Mouse (Mus musculus): Measurements from ENCODE around the gene B3gnt8. TPM values are rescaled to one million over a fixed set of nuclear protein-coding genes. Genes with fewer than 3 reads are reported as not detected.

B3gnt8 gene
- total RNA-seq, 1 experiment from 2014 or later = 2.8 TPM

DNA sequence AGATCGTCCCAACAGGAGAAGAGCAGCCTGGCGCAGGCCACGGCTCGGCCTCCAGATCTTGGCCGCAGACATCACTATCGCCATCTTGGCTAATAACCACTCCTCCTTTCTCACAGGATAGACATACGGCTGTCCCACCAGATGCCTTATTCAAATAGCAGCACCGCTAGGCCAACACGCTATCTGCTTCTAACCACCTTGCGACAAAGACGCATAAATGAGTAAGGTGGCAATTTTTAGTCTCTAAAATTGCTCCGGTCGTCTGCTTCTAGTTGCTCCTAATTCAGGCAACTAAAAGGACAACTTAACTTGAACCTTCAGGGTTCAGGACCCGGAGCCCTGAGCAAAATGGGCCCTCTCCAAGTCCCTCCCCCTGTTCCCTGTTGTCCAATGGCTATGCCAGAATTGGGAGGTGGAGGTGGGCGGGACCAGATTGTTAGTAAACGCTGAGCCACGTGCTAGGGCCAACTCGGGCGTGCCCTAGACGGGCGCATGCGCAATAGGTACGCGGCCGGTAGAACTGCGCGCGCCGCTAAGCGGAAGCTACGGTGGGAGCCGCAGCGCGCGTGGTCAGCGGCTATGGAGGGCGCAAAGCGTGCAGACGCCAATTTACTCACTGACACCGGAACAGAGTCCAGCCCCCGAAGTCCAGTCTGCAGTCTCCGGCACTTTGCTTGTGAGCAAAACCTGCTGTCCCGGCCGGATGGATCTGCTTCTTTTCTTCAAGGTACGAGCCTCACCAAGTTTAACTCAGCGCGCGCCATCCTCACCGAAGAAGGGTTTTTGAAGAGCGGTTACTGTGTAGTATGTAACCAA is 32.4 kb downstream of the B3gnt8 start, which contains the start of the genes Bckdha and Exosc5:
Bckdha (minus strand) TSS at position 325 of the 816 bp plus-strand sequence.
Exosc5 (plus strand) TSS at position 508 of the 816 bp plus-strand sequence.
- DNase-seq = peak; percentile 97

DNA sequence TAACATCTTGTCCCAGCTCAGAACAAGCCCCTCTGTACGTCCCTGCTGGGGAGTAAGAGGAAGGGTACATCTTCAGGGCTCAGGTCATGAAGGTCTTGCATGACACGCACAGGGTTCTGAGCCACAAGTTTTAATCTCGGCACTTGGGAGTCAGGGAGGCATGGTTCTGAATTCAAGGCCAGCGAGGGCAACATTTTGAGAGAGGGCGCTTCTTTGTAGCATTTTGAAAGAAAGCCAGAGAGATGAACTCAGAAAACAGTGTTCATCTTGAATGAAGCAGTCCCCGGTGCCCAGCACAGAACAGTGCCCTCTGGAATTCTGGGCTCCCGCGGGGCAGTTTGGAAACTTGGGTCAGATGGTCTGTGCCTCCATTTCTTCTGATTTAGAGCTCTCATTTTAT is 39.9 kb downstream of the B3gnt8 start:
- DNase-seq = no peak

DNA sequence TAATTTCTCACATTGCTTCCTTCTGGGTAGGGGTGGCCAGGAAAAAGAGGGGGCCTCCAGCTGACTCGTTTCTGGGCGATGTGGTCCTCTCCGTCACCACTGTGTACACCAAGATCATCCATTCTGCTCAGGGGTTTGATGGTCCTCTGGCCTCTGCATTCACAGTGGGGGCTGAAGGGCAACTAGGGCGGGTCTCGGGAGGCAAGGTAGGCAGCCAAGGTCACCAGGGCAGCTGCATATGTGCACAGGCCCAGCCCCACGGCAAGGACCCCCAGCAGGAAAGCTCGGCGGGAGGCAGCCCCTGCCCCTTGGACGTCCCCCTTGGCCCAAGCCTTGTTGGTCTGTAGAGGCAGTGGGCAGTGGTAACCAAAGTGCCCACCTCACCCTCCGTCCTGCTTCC is 42.7 kb downstream of the B3gnt8 start:
- DNase-seq = no peak

DNA sequence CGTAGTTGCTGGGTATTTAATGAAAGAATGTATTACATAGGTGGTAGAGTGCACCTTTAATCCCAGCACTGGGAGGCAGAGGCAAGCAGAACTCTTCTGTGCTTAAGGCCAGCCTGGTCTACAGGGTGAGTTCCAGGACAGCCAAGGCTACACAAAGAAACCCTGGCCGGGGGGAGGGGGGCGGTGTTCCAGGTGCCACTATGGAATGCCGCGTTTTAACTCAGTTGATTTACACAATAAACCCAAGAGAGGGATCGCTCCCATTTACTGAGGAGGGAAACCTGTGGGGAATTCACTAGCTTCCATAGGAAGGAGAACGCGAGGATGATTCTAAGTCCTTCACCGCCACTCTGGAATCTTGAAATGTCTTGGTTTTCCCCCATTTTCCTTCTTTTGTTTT is 43.2 kb downstream of the B3gnt8 start:
- no peak for DNase-seq

DNA sequence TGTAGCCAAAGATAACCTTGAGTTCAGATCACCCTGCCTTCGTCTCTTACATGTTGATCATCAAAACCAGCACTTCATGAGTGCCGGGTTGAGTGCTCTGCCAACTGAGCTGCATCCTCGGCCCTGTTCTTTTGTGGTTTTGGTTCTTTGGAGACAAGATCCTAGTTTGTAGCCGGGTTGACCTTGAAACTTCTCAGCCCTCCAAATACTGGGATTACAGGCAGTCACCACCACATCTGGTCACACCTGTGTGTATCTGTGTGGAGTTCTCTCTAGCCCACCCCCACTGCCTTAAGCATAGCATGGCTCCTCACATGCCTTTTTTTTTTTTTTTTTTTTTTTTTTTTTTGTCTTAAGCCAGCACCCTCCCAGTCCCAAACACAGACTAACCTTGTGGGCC is 43.6 kb downstream of the B3gnt8 start:
- DNase-seq = no peak

DNA sequence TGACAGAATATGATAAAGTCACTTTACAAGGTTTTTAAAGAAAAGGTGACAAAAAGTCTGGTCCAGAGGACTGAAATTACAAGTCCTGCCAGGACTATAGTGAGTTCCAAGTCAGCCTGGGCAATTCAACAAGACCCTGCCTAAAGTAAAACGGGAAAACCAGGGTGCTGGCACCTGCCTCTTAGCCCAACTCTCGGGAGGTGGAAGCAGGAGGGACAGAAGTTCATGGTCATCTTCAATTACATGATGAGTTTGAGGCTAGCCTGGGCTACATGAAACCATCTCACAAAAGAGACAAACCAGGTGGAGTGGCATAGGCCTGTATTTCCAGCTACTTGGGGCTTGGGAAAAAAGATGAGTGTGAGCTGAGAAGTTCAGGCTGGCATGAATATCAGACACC is 45.2 kb downstream of the B3gnt8 start:
- no peak for DNase-seq

DNA sequence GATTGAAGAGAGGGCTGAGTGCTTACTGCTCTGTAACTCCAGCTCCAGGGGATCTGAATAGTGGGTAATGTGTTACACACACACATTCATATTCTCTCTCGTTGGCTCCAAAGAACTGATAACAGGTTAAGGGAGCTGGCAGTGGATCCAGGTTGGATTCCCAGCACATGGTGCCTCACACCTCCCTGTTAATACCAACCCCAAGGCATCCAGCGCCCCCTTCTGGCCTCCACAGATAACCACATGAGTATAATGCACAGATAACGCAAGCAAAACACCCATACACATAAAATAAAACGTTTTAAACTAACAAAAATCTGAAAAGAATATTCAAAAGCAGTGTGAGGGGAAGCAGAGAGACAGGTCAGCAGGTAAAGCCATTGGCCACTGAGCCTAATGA is 46.0 kb downstream of the B3gnt8 start:
- DNase-seq = no peak

DNA sequence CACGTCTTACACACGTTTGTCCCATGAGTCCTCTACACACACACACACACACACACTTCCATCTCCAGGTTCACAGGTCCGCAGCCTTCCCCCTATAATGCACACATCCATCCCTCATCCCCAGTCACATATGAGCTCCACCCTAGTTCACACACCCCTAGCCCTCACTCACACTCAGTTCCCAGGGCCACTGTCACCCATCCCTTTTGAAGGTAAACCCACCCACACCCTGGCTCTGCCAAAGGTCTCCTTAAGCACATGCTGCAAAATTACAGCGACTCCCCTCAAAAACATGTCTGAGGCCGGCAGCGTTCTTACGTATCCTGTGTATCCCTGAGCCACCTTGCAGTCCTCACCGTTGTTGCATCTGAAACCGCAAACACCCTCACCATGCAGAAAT is 47.8 kb downstream of the B3gnt8 start:
- DNase-seq = no peak

DNA sequence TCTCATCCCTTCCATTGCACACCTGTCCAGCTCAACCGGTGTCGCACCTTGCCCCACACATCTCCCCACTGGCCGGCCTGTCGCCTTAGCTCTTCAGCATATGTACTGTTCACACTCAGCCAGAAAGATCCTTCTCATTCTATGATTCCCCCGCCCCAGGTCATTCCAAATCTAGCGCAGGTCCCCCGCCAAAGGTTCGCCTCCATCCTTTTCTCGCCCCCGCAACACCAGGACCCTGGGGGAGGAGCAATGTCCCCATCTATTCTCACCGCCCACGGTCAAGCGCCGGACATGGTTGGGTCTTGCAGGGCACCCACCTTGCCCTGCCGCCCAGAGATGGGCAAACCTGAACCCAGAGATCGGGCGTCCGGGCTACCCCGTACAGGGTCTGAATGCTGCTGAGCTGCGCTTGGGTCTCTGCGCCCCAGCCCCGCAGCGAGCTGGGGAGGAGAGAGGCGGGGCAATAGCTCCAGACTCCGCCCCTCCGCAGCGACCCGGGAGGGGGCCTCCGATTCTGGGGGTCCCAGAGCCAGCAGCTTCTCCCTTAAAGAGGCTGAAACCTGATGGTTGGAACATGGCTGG is 48.4 kb downstream of the B3gnt8 start, which contains the start of gene Tmem91:
Tmem91 (minus strand) TSS at position 448 of the 582 bp plus-strand sequence.
- DNase-seq = no peak

DNA sequence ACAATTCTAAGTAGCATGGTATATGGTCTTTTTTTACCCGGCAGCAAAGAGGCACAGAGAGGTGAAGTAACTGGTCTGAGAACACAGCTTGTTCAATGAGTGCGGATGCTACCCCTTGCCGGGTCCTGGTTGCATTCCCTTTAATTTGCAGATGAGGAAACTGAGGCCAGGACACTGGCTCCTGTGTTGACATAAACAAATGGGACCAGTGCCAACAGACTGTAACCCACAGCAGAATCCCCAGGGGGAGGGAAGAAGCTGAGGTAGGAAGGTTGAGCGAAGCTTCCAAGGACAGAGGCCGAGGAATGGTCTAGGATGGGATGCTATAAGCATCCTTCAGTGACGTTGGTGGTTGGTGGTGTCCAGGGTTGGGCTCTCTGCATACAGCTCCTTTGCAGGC is 49.0 kb downstream of the B3gnt8 start:
- no peak for DNase-seq

DNA sequence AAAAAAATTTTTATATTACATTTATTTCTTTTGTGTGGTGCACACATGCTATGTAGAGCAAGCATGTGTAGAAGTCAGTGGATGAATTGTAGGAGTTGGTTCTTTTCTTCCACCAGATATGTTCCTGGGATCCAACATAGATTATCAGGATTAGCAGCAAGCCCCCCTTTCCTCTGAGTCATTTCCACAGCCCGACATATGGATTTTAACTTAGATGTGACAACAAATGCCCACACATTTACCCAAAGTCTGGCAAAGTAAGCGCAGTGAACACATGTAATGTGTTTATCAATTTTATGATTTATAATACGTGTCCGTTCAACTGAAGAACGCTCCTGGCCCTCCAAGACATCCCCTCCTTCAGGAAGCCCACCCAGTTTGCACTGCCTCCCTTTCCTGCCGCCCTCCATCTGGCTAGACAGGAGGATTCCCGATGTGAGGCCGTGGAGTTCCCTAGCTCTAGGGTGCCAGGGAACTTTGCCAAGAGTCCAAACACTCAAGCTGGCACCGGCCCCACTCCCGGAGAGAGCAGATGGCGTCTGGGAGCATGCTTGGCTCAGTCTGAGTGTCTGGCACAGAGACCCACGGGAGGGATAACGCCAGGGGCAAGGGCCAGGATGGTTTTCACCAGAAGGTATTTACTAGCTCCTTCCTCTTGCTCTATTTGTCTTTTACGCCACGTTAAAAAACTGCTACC is 49.8 kb downstream of the B3gnt8 start:
- peak; percentile 84 for DNase-seq

DNA sequence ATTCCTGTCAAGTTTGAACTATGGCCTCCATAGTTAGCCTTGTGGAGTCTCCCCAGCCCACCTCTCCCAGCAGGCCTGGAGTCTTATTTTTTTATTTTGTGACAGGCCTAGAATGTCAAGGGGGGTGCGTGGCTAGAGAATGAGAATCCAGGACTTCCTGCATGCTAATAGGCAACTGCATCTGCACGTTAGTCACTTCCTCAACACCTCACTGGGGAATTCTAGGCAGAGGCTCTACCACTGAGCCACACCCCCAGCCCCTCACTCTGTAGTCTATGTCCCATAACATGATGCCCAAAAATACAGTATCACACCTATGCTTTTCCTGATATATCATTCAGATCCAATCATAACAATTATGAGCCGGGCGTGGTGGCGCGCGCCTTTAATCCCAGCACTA is 50.6 kb downstream of the B3gnt8 start:
- DNase-seq = no peak

DNA sequence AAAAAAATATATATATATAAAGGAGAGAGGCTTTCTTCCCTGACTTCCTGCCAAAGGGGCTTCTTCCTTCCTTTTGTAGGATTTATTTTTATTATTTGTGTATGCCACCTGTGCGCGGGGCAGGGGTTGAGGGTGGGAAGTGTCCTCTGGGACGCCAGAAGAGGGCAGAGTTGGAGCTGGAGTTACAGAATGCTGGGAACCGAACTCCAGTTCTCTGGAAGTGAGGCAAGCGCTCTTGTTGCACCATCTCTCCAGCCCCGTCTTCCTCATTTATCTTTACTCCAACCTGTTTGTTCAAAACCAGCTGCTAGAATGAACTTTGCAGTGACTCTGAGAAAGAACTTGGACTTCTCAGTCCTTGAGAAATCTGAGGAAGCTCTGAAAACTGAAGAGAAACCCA is 53.5 kb downstream of the B3gnt8 start:
- no peak for DNase-seq

DNA sequence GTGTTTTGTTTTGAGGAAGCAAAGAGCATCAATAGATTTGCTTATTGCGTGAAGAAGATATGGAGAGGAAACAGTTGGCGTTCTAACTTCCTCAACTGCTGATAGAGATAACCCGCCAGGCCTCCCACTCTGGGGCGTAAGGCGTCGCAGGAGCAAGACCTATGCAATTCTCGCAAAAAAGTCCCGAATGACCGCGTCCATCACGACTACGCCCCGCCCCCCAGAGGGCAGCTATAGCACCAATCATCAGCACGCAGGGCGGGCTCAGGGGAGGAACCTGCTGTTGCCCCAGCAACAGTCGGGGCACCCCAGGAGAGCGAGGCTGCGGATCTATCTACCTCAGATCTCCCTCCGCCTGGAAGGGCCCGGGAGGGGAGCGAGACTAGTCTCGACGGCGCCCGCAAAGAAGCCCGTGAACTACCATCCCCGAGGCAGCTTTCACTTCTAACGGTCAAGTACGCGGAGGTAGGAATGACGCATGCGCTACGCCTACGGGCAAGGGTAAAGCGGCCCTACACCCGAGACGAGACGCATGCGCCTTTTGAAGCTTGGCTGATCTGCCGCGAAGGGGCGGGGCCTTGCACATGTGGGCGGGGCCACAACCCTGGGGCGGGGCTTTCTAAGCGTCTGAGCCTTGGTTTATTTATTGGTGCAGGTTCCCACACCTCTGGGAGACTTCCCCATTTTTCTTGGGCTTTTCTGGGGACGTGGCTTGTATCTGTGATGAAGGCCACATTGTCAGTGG is 54.2 kb downstream of the B3gnt8 start, which contains the start of gene B9d2:
B9d2 (plus strand) TSS at position 267 of the 745 bp plus-strand sequence.
- DNase-seq = peak; percentile 96

DNA sequence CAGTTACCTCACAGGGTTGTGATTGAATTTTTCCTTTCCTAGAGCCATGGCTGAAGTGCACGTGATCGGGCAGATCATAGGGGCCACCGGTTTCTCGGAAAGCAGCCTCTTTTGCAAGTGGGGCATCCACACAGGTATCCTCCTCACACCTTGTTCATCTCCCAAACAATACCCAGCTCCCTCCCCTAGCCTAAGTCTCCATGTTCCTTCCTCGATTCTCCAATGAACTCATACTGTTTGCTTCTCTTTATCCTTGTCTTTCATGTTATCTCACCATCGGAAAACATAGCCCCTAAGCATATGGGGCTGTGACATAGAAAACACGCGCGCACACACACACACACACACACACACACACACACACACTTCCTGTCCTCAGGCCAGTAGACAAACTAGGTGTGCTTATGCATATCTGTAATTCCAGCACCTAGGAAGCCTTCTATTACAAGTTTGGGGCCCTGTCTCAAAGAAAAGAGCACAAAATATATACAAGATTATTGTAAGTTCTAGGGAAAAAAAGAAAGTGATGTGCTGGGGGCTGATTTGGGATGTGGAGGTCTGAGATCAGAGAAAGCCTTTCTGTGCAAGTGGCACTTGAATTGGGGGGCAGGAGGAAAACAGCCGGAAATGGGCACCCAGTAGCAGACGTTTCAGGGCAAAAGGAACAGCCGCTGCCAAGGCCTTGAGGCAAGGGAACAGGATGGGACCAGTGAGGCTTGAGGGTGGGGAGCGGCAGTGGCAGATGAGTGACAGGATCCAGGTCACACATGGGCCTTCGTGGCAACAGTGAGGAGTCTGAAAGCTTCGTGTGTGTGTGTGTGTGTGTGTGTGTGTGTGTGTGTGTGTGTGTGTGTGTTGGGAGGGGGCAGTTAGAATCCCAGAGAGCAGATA is 55.1 kb downstream of the B3gnt8 start:
- DNase-seq = no peak

DNA sequence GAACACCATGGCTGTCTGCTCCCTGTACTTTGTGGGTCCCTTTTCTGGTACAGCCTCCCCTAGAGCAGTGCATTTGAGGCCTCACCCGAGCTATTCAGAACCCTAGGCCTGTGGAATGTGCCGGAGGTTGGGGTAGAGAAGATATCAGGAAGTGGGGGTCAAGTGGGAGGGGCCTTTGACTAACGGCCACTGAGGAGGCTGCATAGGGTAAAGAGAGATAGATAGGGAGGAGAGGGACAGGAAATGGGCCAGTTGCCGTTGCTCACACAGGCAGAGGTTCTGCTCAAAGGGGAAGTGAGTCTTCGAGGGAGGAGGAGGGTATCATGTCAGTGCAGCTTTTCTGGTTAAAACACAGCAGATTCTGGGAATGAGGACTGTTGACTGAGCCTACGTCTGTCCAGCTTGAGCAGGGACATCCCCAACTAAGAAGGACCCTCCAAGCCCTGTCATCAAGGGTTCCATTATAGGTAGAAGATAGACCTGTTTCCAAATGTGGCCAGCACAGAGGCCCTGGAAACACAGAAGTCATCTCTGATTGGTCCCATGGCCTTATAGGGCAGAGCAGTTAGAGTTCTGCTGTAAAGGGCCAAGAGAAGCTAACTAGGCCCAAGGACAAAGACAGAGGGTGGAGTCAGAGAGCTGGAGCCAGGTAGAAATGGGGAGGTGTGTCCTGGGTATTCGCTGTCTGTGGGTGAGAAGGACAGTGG is 57.2 kb downstream of the B3gnt8 start:
- DNase-seq = no peak

DNA sequence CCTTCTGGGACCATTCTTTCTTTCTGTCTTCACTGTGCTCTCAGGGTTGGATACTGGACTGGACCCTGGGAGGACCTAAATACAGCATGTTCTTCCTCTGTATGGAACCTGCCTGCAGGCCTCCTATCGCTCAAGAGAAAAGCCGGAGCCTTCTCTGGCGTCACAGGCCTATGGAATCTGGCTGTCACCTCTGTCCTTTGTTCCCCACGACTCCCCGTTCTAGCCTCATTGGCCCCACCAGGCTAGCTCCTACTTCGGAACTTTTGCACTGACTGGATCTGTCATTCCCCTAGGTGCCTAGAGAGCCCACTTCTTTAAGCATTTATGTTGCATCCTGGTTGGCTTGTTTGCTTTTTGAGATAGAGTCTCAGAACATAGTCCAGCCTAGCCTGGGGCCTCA is 58.2 kb downstream of the B3gnt8 start:
- DNase-seq = no peak
